Mouse (Mus musculus) layer of hippocampus, postnatal 14 days (tissue): ENCODE results near the gene Gpr137. TPM values are rescaled to one million over a fixed set of nuclear protein-coding genes. Genes with fewer than 3 reads are reported as not detected.
"Not testable (repeated sequence)": the region's sequence is repeated elsewhere in the genome, so short reads cannot be mapped to it uniquely, and the experiment has no call there.

Experiments used
- DNase-seq, 2 experiments: peaks; one replicate each; pipeline ENCODE4 v3.0.0; 2021 to 2022; ENCODE audit warnings: low spot score in 2 of 2, mixed read lengths in 1 of 2
- total RNA-seq, 2 experiments: library from RNA; stranded (reverse); gene quantifications; 2 replicates each; pipeline ENCODE4 v1.2.3; 2021

Gene Gpr137
- total RNA-seq, 2 experiments from 2014 or later: 88.1 to 94.9 TPM

- DNase-seq: peak; percentile 83 to 87
Measured at GRCm38 (mm10) chr19:6924461-6925306, 17.6 kb downstream of the Gpr137 start.

GRCm38 (mm10) chr19:6922901-6923735 lies 19.2 kb downstream of the Gpr137 start:
- no peak for DNase-seq

- peak; percentile 99 to 100 for DNase-seq
Measured at GRCm38 (mm10) chr19:6921647-6922567, 20.4 kb downstream of the Gpr137 start, which contains the start of gene Esrra. Gene Esrra, minus strand, starts transcription at chr19:6921813.

DNA sequence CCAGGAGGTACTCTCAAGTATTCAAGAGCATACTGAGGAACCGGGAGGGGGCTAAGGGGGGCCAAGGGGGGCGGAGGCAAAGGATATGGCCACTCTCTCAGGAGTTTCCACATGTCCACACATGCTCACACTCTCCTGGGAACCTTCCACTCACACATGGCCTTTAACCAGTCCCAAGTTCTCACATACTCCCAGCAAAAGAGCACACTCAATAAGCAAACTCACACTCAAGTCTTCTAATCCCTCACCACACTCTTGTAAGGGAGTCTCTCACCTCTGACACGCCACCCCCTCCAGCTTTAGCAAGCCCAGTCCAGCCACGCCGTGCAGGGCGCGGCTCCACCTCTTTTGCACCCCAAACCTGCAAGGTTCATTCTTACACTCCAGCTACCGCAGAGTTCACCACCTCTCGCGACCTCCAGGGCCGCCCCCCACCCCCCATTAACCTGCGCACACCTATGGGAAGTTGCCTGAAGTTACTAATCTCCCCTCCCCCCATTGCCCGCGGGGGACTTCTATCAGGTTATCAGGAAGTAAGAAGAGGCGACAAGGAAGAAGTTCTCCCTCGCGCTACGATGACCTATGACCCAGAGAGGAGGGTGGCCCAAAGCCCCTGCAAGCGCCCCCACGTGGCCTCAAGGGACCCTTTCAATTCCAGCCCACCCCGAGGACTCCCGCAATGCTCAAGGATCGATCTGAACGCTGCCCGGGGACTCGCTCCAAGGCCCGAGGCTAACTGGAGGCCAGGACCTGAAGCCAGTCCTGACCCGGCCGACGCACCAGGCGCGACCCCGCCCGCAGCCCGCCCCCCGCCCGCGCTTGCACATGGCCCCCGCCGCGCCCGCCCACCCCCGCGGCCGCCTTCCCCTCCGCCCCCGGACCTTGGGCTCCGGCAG lies 21.3 kb downstream of the Gpr137 start:
- no peak for DNase-seq

GRCm38 (mm10) chr19:6919876-6920740 lies 22.2 kb downstream of the Gpr137 start:
- no peak for DNase-seq

DNA sequence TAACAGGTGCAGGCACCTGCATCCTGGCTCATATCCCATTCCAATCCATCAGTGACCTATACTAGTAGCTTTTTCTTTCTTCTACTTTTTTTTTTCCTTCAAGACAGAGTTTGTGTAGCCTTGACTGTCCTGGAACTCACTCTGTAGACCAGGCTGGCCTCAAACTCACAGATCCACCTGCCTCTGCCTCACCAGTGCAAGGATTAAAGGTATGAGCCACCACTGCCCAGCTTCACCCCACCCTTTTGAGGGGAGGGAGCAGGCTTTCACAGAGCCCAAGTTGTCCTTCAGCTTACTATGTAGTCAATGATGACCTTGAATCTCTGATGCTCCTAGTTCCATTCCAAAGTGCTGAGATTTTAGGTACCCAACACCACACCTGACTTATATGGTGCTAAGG lies 22.8 kb downstream of the Gpr137 start:
- no peak for DNase-seq

DNA sequence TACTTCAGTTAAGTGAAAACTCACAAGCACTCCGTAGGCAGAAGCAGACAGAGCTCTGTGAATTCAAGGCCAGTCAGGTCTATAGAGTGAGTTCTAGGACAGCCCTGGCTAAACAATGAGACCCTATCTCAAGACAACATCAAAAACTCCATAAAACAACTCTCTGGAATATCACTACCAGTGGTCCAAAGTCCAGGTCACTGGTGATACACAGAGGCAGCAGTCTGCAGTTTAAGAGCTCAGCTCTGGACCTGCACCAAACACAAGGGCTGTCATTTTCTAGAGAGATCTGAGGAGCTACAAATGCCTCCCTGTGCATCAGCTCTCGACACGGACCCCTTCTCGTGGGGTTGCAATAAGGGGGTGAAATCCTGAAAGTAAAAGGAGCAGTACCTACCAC lies 24.0 kb downstream of the Gpr137 start:
- DNase-seq: no peak

- DNase-seq: no peak
Measured at GRCm38 (mm10) chr19:6916496-6916895, 25.8 kb downstream of the Gpr137 start.

DNA sequence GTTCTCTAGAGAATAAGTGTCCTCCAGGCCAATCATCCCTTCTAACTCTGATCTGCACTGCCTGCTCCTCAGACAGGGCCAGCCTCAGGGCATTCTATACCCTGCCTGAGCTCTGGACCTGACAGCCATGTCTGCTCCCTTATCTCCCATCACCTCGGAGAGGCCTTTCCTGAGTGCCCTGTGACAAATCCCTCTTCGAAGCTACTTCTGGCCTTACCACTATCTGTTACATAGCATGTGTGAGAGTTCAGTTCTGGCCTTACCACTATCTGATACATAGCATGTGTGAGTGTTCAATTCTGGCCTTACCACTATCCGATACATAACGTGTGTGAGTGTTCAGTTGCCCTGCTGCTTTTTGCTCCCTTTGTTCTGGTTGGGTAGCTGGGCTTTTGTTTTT lies 27.0 kb downstream of the Gpr137 start:
- DNase-seq: no peak

DNA sequence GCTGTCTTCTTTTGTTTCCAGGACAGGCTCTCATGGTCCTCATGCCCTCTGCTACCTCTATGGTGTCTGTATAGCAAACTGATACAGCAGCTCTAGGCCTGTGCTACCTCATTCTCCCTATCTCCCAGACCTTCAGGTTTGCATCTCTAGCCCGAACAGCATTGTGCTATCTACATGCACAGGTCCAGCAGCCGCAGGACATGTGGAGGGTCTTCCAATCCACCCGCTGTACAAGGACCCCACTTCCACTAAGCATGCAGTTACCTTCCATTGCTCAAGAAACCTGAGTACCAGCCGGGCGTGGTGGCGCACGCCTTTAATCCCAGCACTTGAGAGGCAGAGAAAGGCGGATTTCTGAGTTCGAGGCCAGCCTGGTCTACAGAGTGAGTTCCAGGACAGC lies 27.7 kb downstream of the Gpr137 start:
- DNase-seq: no peak

DNA sequence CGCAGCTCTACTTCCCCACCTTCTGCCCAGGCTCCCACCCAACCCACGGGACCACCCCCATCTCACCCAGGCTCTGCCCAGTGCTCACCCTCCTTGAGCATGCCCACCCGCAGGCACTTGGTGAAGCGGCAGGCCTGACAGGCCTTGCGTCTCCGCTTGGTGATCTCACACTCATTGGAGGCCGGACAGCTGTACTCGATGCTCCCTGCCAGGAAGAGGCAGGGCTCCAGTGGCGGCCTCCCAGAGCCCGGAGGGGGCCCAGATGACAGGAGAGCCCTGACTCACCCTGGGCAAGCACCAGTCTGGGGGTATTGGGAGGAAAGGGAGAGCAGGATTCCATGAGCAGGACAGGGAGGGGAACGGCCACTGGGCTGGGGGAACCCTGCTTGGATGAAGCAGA lies 28.3 kb downstream of the Gpr137 start:
- no peak for DNase-seq

DNA sequence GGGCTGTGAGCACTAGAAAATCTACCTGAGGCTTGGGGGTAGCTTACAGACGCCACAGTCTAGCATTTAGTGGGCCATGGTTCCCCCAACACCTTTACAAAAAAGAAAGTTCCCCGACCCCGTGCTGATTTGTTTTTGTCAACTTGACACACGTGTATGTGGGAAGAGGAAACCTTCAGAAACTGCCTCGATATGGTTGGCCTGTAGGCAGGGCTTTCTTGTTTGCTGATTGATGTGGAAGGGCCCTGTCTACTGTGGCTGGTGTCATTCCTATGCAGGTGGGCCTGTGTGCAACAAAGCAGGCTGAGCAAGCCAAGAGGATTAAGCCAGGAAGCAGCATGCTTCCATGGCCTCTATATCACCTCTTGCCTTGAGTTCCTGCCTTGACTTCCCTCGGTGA lies 29.2 kb downstream of the Gpr137 start:
- no peak for DNase-seq

DNA sequence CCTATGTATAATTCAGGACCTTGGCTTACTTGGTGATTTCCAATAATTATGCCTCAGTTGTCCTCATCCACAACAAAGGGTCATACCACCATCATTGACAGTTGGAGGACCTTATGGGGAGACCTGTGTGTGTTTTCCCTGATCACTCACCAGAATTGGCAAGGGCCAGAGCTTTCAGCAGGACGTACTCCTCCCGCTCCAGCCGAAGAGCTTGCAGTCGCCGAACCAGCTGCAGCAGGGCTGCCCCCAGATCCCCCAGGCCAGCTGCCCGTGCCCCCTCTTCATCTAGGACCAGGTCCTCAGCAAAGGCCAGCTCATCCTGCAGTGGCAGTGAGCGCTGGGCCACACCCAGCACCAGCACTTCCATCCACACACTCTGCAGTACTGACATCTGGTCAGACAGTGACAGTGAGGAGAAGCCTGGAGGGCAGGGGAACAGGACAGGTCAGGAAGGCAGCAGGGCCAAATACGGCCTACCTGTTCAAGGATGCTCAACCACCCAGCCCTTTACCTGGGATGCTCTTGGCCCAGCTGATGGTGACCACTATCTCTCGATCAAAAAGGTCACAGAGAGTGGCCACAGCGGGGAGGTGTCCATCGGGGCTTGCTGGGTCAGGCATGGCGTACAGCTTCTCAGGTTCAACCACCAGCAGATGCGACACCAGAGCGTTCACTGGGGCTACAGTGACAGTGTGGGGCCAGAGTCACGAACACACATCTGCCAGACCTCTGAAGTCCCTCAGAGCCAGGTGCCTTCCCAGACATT lies 29.9 kb downstream of the Gpr137 start:
- no peak for DNase-seq

- DNase-seq: no peak
Measured at GRCm38 (mm10) chr19:6911101-6912074, 30.9 kb downstream of the Gpr137 start.

DNA sequence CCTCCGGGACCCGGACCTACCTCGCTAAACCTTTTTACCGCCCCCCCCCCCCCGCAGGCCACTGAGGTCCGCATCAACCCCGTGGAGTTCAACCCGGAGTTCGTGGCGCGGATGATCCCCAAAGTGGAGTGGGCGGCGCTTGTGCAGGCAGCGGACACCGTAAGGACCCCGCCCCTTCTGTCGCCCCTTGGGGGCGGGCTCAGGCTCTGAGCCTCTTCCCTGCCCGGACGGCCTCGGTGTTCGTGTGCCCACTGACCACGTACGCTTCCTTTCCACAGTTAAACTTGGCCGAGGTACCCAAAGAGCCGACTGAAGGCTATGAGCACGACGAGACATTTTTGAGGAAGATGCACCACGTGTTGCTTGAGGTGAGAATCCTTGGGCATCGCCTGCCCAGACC lies 32.0 kb downstream of the Gpr137 start:
- not testable (repeated sequence) for DNase-seq

- peak; percentile 90 to 95 for DNase-seq
Measured at GRCm38 (mm10) chr19:6909507-6910289, 32.6 kb downstream of the Gpr137 start, which contains the start of the genes Trmt112 and Prdx5. Gene Trmt112, plus strand, starts transcription at chr19:6909698. Gene Prdx5, minus strand, starts transcription at chr19:6910106.
